Mouse (Mus musculus) heart, embryonic 10.5 days (tissue): ENCODE measurements around the gene Atl2. TPM values are rescaled to one million over a fixed set of nuclear protein-coding genes. Genes with fewer than 3 reads are reported as not detected.

ENCODE experiments used
- DNase-seq: peaks from one replicate; pipeline ENCODE4 v3.0.0-alpha.2; 2017; ENCODE audit warnings: low spot score
- H3K27ac ChIP-seq: fragments of 300-500 bp; sonication (generic); 2 replicates; pipeline ENCODE4 v1.5.1; 2016; ENCODE audit warnings: mild to moderate bottlenecking
- H3K27me3 ChIP-seq: fragments of 300-500 bp; sonication (generic); 2 replicates; pipeline ENCODE4 v1.6.1; 2016; ENCODE audit warnings: mild to moderate bottlenecking; ENCODE audit not compliant: poor library complexity, insufficient read depth, severe bottlenecking
- H3K36me3 ChIP-seq: fragments of 300-500 bp; sonication (generic); 2 replicates; pipeline ENCODE4 v1.6.1; 2016; ENCODE audit warnings: mild to moderate bottlenecking, moderate library complexity
- H3K4me1 ChIP-seq: fragments of 300-500 bp; sonication (generic); 2 replicates; pipeline ENCODE4 v1.6.1; 2016; ENCODE audit warnings: mild to moderate bottlenecking
- H3K4me3 ChIP-seq: fragments of 300-500 bp; sonication (generic); 2 replicates; pipeline ENCODE4 v1.5.1; 2016; ENCODE audit warnings: mild to moderate bottlenecking, moderate library complexity
- H3K9me3 ChIP-seq: fragments of 300-500 bp; sonication (generic); 2 replicates; pipeline ENCODE4 v1.6.1; 2016; ENCODE audit warnings: mild to moderate bottlenecking, moderate library complexity
- WGBS: fragments of 180-500 bp; shearing (Covaris S2); methylation state at CpG from one replicate; pipeline ENCODE4 v1.1.7; 2016; 5-methylcytosine and 5-hydroxymethylcytosine counted together
- polyA plus RNA-seq: library from polyadenylated mRNA; unstranded; fragments of >200 nt; fragmentation: Nextera tagmentation; extraction: Ambion mirVana; gene quantifications from 2 replicates; pipeline ENCODE4 v1.2.1, GENCODE M21; 2016

Atl2 gene
- polyA plus RNA-seq, 1 experiment from 2014 or later: 39.1 TPM

DNA sequence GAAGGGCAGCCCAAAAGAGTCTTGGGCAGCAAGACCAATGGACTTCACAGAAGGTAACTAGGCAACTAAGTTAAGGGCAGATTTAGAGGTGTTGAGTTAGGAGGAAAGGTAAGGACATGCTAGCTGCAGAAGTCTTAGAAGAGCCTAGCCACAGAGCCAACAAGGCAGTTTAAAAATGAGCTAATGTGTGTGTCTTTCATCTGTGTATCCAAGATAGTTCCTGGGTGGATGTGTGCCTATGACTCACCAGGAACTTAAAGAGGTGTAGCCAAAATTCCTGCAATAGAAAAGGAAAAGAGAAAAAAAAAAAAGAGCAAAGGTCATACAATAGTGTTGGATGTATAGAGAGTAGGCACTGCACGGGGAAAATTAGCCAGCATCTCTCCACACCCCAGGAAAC, 63.6 kb downstream of the Atl2 start:
- DNase-seq: no peak
- Histone ChIP-seq H3K27me3 (no peaks in the 10 kb centered on the region), H3K4me3 (no peak overlapping the region), H3K9me3 (no peaks in the 10 kb centered on the region), H3K27ac (no peak overlapping the region), H3K36me3 (no peaks in the 10 kb centered on the region), H3K4me1 (no peaks in the 10 kb centered on the region)
- WGBS: 58% methylated on average over 1 of the region's 1 CpGs

DNA sequence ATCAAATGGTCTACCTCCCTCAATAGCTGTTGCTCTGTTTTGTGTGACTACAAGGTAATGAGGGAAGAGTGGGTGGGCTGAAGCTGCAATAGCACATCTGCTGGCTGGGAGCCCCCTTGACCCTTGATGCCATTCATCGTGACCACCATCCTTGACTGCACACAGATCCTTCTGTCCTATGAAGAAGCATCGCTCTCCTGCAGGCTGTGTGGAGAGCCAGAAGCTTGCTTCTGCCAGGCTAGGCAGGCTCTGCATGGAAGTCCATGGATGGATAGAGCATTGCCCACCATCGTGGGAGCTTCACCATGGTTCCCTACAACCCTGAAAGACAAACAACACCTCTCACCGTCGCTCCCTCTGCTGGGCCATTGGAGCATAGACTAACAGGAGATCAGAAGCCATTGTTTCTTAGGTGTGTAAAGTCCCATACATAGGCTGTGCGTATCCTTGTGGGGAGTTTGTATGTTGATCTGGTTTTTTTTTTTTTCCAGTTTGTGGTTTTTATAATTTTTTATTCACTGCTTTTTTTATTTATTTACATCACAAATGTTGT, 69.4 kb downstream of the Atl2 start:
- no peak for DNase-seq

DNA sequence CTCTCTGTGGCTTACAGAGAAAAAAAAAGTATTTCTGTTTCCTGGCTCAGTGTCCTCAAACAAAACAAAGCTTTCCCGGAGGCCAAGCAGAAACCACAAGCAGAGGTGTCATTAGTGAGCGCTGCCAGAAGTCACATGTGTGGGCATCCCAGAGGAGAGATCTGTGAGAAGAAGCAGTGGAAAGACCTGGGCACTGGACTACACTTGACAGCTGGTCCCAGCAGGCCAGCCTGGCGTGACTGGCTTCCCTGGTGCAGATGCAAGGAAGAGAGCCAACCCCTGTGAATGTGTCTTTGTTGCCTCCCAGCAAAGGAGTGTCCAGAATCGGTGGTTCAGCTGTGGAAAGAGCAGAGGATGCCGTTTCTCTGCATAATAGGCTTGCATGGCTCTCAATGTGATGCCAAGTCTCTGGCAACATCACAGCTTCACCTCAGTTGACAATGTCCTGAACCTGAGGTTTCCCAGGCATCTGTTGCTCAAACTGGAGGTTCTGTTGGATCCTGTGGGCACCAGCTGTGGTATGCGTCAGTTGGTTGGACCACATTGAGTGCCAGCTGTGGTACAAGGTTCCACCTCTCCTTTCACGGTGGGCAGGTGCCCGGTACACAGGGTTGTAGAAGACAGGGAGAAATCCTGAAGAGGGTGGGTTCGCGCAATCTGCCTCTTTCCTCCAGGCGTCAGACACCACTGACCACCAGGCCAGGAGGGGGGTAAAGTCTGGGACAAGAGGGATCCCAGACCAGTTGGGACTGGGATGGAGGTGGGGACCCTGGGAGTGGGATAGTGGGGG, 70.5 kb downstream of the Atl2 start:
- Histone ChIP-seq H3K4me3 (no peak overlapping the region), H3K36me3 (no peaks in the 10 kb centered on the region), H3K27me3 (0 out of 2 replicates have a peak, but pooled peaks cover 5% of the 10 kb centered on the region), H3K9me3 (no peaks in the 10 kb centered on the region), H3K4me1 (no peaks in the 10 kb centered on the region), H3K27ac (no peak overlapping the region)
- 74% methylated on average over 11 of the region's 11 CpGs for WGBS
- DNase-seq: no peak

More for the DNA sequence above, 69.4 kb downstream of the Atl2 start:
- no peak overlapping the region for H3K27ac ChIP-seq
- H3K4me3 ChIP-seq: no peak overlapping the region
- H3K36me3 ChIP-seq: no peaks in the 10 kb centered on the region
- H3K4me1 ChIP-seq: no peaks in the 10 kb centered on the region
- no peaks in the 10 kb centered on the region for H3K9me3 ChIP-seq
- H3K27me3 ChIP-seq: 0 out of 2 replicates have a peak, but pooled peaks cover 5% of the 10 kb centered on the region
- WGBS: 62% methylated on average over 6 of the region's 6 CpGs

DNA sequence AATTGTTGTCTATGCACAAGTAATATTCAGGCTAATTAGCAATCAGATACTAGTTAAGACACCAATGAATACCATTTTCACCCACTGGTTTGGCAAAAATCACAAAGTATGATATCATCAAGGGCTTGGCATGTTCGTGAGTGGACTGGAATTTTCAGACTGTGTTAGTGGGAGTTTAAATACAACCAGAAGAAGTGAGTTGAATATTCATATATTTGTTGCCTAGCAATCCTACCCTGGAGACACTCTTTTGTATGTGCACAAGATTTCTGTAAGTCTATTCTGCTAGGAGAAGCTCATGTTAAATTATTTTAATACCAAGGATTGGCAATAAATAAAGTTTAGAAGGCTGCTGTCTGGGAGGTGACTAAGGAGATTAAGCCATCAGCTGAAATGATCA, 71.5 kb downstream of the Atl2 start:
- Histone ChIP-seq H3K4me1 (0 out of 2 replicates have a peak, but pooled peaks cover 4% of the 10 kb centered on the region), H3K27me3 (0 out of 2 replicates have a peak, but pooled peaks cover 5% of the 10 kb centered on the region), H3K9me3 (no peaks in the 10 kb centered on the region), H3K4me3 (no peak overlapping the region), H3K36me3 (no peaks in the 10 kb centered on the region), H3K27ac (no peak overlapping the region)
- DNase-seq: no peak
- 70% methylated on average over 1 of the region's 1 CpGs for WGBS

DNA sequence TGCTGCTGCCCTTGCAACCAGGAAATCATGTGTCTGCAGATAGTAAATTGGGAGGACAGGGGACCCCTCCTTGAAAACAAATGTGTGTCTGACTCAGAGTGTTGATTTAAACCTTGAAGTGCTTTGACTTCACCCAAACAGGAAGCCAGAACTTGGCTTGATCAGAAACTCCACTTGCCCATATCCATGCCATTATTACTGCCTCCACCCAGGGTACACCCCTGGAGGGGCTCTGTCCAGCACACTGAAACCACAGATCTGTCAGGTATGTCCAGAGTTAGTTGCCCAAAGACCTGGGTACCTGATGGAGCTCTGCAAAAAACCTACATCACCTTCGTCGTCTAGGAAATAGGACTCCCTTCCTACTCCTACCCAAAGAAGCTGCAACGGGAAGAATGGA, 77.0 kb downstream of the Atl2 start:
- WGBS: 42% methylated on average over 3 of the region's 3 CpGs
- no peak for DNase-seq
- H3K27ac ChIP-seq: no peak overlapping the region
- H3K9me3 ChIP-seq: no peaks in the 10 kb centered on the region
- H3K4me1 ChIP-seq: 0 out of 2 replicates have a peak, but pooled peaks cover 17% of the 10 kb centered on the region
- no peaks in the 10 kb centered on the region for H3K27me3 ChIP-seq
- H3K4me3 ChIP-seq: no peak overlapping the region
- no peaks in the 10 kb centered on the region for H3K36me3 ChIP-seq

DNA sequence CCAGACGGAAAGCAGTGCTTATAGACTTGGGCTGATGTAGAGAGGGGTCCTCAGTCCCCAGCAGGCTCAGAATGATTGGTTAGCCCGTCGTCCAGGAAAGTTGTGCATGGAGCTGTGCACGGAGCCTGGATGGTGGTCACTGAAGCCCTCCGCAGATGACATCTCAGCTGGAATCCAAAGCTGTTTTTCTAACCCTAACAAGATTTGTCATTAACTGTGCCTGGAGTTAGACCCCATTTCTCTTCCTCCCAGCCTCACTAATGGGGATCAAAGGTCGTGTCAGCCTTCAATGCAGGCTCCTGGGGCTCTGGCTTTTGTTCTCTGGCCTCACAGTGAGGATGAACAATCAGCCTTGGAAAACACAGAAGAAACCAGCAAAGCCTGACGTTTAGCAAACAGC, 77.9 kb downstream of the Atl2 start:
- Histone ChIP-seq H3K9me3 (no peaks in the 10 kb centered on the region), H3K27me3 (no peaks in the 10 kb centered on the region), H3K4me1 (0 out of 2 replicates have a peak, but pooled peaks cover 17% of the 10 kb centered on the region), H3K36me3 (no peaks in the 10 kb centered on the region), H3K27ac (no peak overlapping the region), H3K4me3 (no peak overlapping the region)
- 21% methylated on average over 7 of the region's 7 CpGs for WGBS
- DNase-seq: peak; percentile 59

DNA sequence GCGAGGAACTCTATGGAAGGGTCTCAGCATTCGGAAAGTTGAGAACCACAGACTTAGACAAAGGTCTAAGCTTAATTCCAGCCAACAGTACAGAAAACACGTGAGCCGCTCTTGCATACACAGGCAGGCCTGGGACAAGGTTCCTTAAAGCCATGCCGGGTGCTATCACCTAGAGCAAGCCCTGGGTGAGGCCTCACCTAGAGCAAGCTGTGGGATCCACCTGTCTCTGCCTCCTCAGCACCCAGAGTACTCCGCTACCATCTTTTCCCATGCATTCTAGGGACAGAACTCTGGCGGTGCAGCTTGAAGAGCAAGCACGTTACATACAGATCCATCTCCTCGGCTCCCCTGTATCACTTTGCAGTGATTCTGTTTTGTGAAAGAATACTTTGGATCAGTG, 78.4 kb downstream of the Atl2 start:
- H3K27ac ChIP-seq: no peak overlapping the region
- H3K4me3 ChIP-seq: no peak overlapping the region
- H3K36me3 ChIP-seq: no peaks in the 10 kb centered on the region
- WGBS: 72% methylated on average over 9 of the region's 9 CpGs
- H3K4me1 ChIP-seq: 0 out of 2 replicates have a peak, but pooled peaks cover 17% of the 10 kb centered on the region
- DNase-seq: peak; percentile 64
- H3K27me3 ChIP-seq: no peaks in the 10 kb centered on the region
- no peaks in the 10 kb centered on the region for H3K9me3 ChIP-seq

DNA sequence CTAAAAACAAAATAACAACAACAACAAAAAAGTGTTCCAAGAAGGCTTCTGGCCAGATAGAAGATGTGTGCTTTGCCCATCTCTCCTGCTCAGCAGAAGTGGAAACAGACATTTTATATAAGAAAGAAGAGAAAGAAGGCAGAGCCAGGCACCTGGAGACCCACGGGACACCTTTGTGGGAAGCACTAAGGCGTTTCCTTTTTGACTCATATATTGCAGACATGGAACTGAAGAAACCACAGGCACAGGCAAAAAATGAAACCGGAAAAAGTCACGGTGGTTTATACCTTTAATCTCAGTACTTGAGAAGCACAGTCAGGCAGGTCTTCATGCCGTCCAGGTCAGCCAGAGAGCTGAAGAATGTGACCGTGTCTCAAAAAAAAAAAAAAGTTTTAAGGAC, 79.0 kb downstream of the Atl2 start:
- no peaks in the 10 kb centered on the region for H3K27me3 ChIP-seq
- DNase-seq: peak; percentile 61

DNA sequence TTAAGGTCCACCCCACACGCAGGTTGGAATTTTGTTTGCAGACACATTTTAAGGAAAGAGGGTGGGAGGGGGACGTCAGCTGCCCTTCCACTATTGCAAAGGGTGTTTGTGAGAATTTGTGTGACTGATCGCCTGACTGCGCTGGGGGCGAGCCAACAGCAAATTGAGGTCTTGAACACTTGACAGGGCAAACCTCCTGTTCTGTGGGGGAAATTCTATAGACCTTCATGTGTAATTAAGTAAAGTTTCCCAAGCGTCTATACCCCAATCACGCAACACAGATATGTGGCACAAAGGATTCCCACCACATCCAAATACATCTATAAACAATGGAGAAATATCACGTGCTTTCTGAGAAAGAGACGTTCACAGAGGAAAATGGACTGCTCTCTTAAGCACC, 85.5 kb downstream of the Atl2 start:
- H3K4me1 ChIP-seq: peaks cover 4% of the 10 kb centered on the region; the same call in 1 of the 2 replicates
- no peaks in the 10 kb centered on the region for H3K36me3 ChIP-seq
- H3K4me3 ChIP-seq: no peak overlapping the region
- no peak overlapping the region for H3K27ac ChIP-seq
- H3K27me3 ChIP-seq: no peaks in the 10 kb centered on the region
- no peak for DNase-seq
- H3K9me3 ChIP-seq: no peaks in the 10 kb centered on the region
- WGBS: 81% methylated on average over 9 of the region's 9 CpGs

More for the DNA sequence above, 79.0 kb downstream of the Atl2 start:
- Histone ChIP-seq H3K36me3 (no peaks in the 10 kb centered on the region), H3K27ac (no peak overlapping the region), H3K4me3 (no peak overlapping the region), H3K4me1 (0 out of 2 replicates have a peak, but pooled peaks cover 17% of the 10 kb centered on the region), H3K9me3 (no peaks in the 10 kb centered on the region)
- WGBS: 84% methylated on average over 6 of the region's 6 CpGs

DNA sequence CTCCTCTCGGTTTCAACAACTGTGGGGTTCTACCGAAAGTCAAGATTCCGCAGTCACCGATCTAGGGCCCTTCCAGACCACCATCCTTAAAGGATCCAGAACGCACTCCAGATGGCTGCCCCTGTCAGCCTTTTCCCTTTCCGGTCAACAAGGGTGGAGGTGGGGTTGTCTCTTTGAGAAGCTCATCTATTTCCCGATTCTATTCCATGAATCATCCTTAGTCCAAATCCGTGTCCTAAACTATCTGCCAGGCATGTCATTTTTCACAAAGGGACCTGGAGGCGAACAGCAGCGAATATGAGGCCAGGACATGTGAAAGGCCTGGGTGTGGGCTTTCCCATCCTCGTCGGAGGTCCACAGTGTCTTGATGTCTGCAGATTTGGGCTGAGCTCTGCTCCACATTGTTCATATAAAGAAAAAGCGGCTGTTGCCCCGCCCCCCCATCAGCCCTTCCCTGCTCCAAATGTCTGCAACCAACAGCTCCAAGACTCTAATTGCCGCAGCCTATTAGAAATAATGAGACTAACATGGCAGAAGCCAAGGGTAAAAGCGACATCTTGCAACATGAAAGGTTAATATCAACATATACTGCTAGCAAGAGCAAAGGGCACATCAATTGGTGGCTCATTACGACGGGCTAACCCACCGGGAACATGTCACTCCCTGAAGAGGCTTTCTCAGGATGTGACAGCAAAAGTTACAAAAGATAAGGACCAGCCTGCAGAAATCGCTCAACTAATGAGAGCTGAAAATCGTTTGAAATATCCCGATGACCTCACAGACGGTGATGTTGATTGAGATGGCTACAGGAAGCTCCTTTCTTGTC, 86.2 kb downstream of the Atl2 start:
- Histone ChIP-seq H3K4me1 (peaks cover 4% of the 10 kb centered on the region; the same call in 1 of the 2 replicates), H3K36me3 (no peaks in the 10 kb centered on the region), H3K27ac (no peak overlapping the region), H3K9me3 (no peaks in the 10 kb centered on the region), H3K27me3 (no peaks in the 10 kb centered on the region), H3K4me3 (no peak overlapping the region)
- DNase-seq: no peak
- 73% methylated on average over 23 of the region's 23 CpGs for WGBS

DNA sequence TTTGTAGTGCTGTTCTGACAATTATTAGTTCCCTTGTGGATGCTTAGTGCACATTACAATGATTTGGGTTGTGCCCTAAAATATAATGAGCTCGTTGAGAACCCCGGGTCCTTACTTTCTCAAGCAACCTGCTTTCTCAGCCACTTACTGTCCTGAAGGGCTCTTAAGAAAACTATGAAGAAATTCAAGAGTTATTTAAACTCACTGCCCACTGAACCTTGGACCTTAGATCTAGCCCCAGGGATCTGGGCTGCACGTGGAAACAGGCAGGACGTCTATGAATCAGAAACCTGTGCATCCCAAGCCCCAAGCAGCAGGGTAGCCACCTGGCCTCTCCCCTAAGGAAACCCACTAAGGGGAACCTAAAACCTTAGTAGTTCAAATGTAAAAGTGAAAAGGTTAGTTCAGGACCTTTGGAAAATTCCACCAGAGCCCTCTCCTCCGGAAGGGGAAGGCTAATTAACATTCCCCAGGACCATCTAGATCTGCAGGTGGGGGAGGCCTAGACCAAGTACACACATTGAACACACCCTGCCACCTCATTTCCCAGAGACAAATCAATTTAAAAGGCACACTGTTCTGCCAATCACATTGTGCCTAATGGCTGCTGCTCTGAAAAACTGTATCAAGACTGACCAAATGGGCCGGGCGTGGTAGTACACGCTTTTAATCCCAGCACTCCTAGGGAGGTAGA, 88.5 kb downstream of the Atl2 start:
- Histone ChIP-seq H3K4me3 (no peak overlapping the region), H3K4me1 (peaks cover 4% of the 10 kb centered on the region; the same call in 1 of the 2 replicates), H3K9me3 (no peaks in the 10 kb centered on the region), H3K36me3 (no peaks in the 10 kb centered on the region), H3K27ac (no peak overlapping the region), H3K27me3 (no peaks in the 10 kb centered on the region)
- no peak for DNase-seq
- 80% methylated on average over 8 of the region's 8 CpGs for WGBS

DNA sequence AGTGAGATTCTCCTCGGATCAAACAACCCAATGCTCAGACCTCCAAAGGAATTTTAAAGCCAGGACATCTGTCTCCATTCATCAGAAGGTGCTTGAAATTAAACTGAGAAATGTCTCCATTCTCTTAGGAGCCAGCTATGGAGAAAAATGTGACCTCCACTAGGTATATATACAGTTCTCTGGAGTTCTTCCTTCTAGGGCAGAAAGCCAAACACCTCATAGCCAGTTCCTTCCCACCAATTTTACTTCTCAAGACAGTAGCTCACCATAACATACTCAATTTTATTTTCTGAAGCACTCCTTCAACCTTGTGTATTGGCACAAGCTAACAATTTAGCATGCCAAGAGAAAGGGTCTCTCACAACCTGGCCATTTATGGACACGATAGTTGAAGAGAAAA, 91.2 kb downstream of the Atl2 start:
- no peak for DNase-seq
- no peak overlapping the region for H3K27ac ChIP-seq
- no peak overlapping the region for H3K4me3 ChIP-seq
- H3K36me3 ChIP-seq: no peaks in the 10 kb centered on the region
- H3K27me3 ChIP-seq: no peaks in the 10 kb centered on the region
- 57% methylated on average over 2 of the region's 2 CpGs for WGBS
- H3K9me3 ChIP-seq: no peaks in the 10 kb centered on the region
- peaks cover 6% of the 10 kb centered on the region; the same call in 1 of the 2 replicates for H3K4me1 ChIP-seq
